In genomic region chr11:62320097-62320496, GRCm38 (mm10) we compare ENCODE assay signal across 28 mouse cellular contexts.
"Had no signal": no experiment of that assay in that cellular context is flagged by ENCODE, and none has a peak within 500 bp of the region (broad histone marks: within the 10 kb centered on the region; RNA-seq: fewer than 3 reads in every experiment).

No protein-coding gene starts in this region.

- H3K4me1 ChIP-seq: embryonic facial prominence, embryonic 10.5 days; embryonic facial prominence, embryonic 12.5 days; embryonic facial prominence, embryonic 13.5 days; embryonic facial prominence, embryonic 15.5 days; forebrain, embryonic 10.5 days; forebrain, embryonic 12.5 days; forebrain, embryonic 13.5 days; forebrain, embryonic 15.5 days had no signal

- H3K4me2 ChIP-seq: embryonic facial prominence, embryonic 12.5 days; embryonic facial prominence, embryonic 13.5 days; embryonic facial prominence, embryonic 15.5 days; forebrain, embryonic 12.5 days; forebrain, embryonic 13.5 days; forebrain, embryonic 15.5 days had no signal

- DNase-seq: cerebellum, adult 18-20 months; cerebellum, adult 2 months; cerebellum, adult 8-10 months; cerebellum, adult 9-10 months; cerebellum, adult 9-11 months; cerebellum, postnatal 10 days; cerebellum, postnatal 14 days; cerebellum, postnatal 25 days; cerebellum, postnatal 36 days; embryo, embryonic 11 days; forebrain, postnatal 0 days; gastrocnemius, adult 2 months; gastrocnemius, postnatal 10 days; gastrocnemius, postnatal 14 days; gastrocnemius, postnatal 25 days; gastrocnemius, postnatal 36 days; heart, adult 11 months had no signal

- H3K27me3 ChIP-seq: embryonic facial prominence, embryonic 12.5 days; embryonic facial prominence, embryonic 13.5 days; embryonic facial prominence, embryonic 15.5 days; forebrain, embryonic 12.5 days; forebrain, embryonic 13.5 days; forebrain, embryonic 15.5 days had no signal

- H3K9me3 ChIP-seq: embryonic facial prominence, embryonic 10.5 days; embryonic facial prominence, embryonic 12.5 days; embryonic facial prominence, embryonic 13.5 days; embryonic facial prominence, embryonic 15.5 days; forebrain, embryonic 10.5 days; forebrain, embryonic 12.5 days; forebrain, embryonic 13.5 days; forebrain, embryonic 15.5 days had no signal

- H3K4me3 ChIP-seq: embryonic facial prominence, embryonic 10.5 days; embryonic facial prominence, embryonic 12.5 days; embryonic facial prominence, embryonic 13.5 days; embryonic facial prominence, embryonic 15.5 days; erythroblast, embryonic 14.5 days; forebrain, embryonic 10.5 days; forebrain, embryonic 12.5 days; forebrain, embryonic 13.5 days; forebrain, embryonic 15.5 days; gastrocnemius, adult 2 months had no signal

- ATAC-seq: forebrain, embryonic 13.5 days; forebrain, embryonic 14.5 days; forebrain, embryonic 15.5 days; forebrain, embryonic 16.5 days; forebrain, postnatal 0 days had no signal

- H3K27ac ChIP-seq: embryonic facial prominence, embryonic 10.5 days; embryonic facial prominence, embryonic 12.5 days; embryonic facial prominence, embryonic 13.5 days; embryonic facial prominence, embryonic 15.5 days; forebrain, embryonic 10.5 days; forebrain, embryonic 12.5 days; forebrain, embryonic 13.5 days; forebrain, embryonic 15.5 days; gastrocnemius, adult 2 months had no signal

- H3K9ac ChIP-seq: embryonic facial prominence, embryonic 12.5 days; embryonic facial prominence, embryonic 13.5 days; embryonic facial prominence, embryonic 15.5 days; forebrain, embryonic 12.5 days; forebrain, embryonic 13.5 days; forebrain, embryonic 15.5 days; forebrain, postnatal 0 days had no signal
